Mouse (Mus musculus) thymus, adult 2 months (tissue): ENCODE measurements around the gene Rsc1a1. TPM values are rescaled to one million over a fixed set of nuclear protein-coding genes. Genes with fewer than 3 reads are reported as not detected.

Experiments used
- DNase-seq: peaks from one replicate; pipeline ENCODE4 v3.0.0; 2021
- H3K27ac ChIP-seq: fragments of 200-500 bp; 2 replicates; pipeline ENCODE4 v1.5.1; 2012; ENCODE audit warnings: low read length, control low read depth; ENCODE audit not compliant: control insufficient read depth, insufficient read depth
- H3K27me3 ChIP-seq: fragments of 200-500 bp; 2 replicates; pipeline ENCODE4 v1.6.1; 2012; ENCODE audit warnings: mild to moderate bottlenecking, low read length, moderate library complexity, mixed read lengths; ENCODE audit not compliant: control insufficient read depth, insufficient read depth
- H3K36me3 ChIP-seq: fragments of 200-500 bp; 2 replicates; pipeline ENCODE4 v1.6.1; 2012; ENCODE audit warnings: mild to moderate bottlenecking, low read length, moderate library complexity; ENCODE audit not compliant: control insufficient read depth, insufficient read depth
- H3K4me1 ChIP-seq: fragments of 200-500 bp; replicated peaks from 2 replicates; pipeline ENCODE4 v1.6.1; 2012; ENCODE audit warnings: low read length; ENCODE audit not compliant: control insufficient read depth, insufficient read depth
- H3K4me3 ChIP-seq: fragments of 200-500 bp; 2 replicates; pipeline ENCODE4 v1.5.1; 2012; ENCODE audit warnings: mild to moderate bottlenecking, low read length, control low read depth, moderate library complexity; ENCODE audit not compliant: control insufficient read depth, insufficient read depth
- CTCF ChIP-seq: fragments of 200-500 bp; IDR thresholded peaks from 2 replicates; pipeline ENCODE4 v1.5.1; 2012; ENCODE audit warnings: mild to moderate bottlenecking, control low read depth, low read length, moderate library complexity, borderline replicate concordance; ENCODE audit not compliant: control insufficient read depth, poor library complexity, insufficient read depth; ENCODE audit errors: extremely low read depth
- POLR2A ChIP-seq: fragments of 200-500 bp; IDR thresholded peaks from 2 replicates; pipeline ENCODE4 v1.6.1; 2012; ENCODE audit warnings: mild to moderate bottlenecking, low read length, control low read depth, moderate library complexity; ENCODE audit not compliant: control insufficient read depth, poor library complexity, insufficient read depth; ENCODE audit errors: extremely low read depth
- WGBS: fragments of 180-500 bp; shearing (Covaris S2); methylation state at CpG from one replicate; pipeline ENCODE4 v1.1.7; 2018; 5-methylcytosine and 5-hydroxymethylcytosine counted together
- polyA plus RNA-seq: library from polyadenylated mRNA; depleted of rRNA; stranded (reverse); fragments of >200 nt; gene quantifications from 2 replicates; pipeline ENCODE4 v1.2.3, GENCODE M21; 2012

Gene Rsc1a1
- polyA plus RNA-seq, 1 experiment: 14.4 TPM

GRCm38 (mm10) chr4:141651944-141652343 lies 33.5 kb downstream of the Rsc1a1 start:
- no peaks in the 10 kb centered on the region; the same call in 1 of the 2 replicates for H3K4me1 ChIP-seq
- no peak for DNase-seq
- no peaks in the 10 kb centered on the region for H3K27me3 ChIP-seq
- WGBS: 97% methylated on average over 10 of the region's 10 CpGs
- no peak overlapping the region for H3K4me3 ChIP-seq
- H3K27ac ChIP-seq: no peak overlapping the region
- TF ChIP-seq POLR2A: no peak
- TF ChIP-seq CTCF: no peak
- no peaks in the 10 kb centered on the region for H3K36me3 ChIP-seq

- no peak for DNase-seq
- TF ChIP-seq CTCF (no peak), POLR2A (no peak)
- no peak overlapping the region for H3K27ac ChIP-seq
- no peak overlapping the region for H3K4me3 ChIP-seq
- H3K27me3 ChIP-seq: no peaks in the 10 kb centered on the region
- 95% methylated on average over 6 of the region's 6 CpGs for WGBS
- no peaks in the 10 kb centered on the region for H3K36me3 ChIP-seq
- no peaks in the 10 kb centered on the region; the same call in 1 of the 2 replicates for H3K4me1 ChIP-seq
Observed at GRCm38 (mm10) chr4:141651286-141651685, 34.1 kb downstream of the Rsc1a1 start.

GRCm38 (mm10) chr4:141649244-141649643 lies 36.2 kb downstream of the Rsc1a1 start:
- Histone ChIP-seq H3K36me3 (no peaks in the 10 kb centered on the region), H3K4me3 (no peak overlapping the region), H3K27me3 (no peaks in the 10 kb centered on the region), H3K27ac (no peak overlapping the region), H3K4me1 (no peaks in the 10 kb centered on the region; the same call in 1 of the 2 replicates)
- DNase-seq: no peak
- no peak for TF ChIP-seq POLR2A
- TF ChIP-seq CTCF: no peak
- 95% methylated on average over 6 of the region's 6 CpGs for WGBS

- no peak overlapping the region for H3K4me3 ChIP-seq
- no peak for DNase-seq
- no peak overlapping the region for H3K27ac ChIP-seq
- H3K27me3 ChIP-seq: no peaks in the 10 kb centered on the region
- H3K4me1 ChIP-seq: no peaks in the 10 kb centered on the region
- 93% methylated on average over 5 of the region's 5 CpGs for WGBS
- H3K36me3 ChIP-seq: no peaks in the 10 kb centered on the region
- no peak for TF ChIP-seq POLR2A
- TF ChIP-seq CTCF: no peak
Observed at GRCm38 (mm10) chr4:141648262-141648661, 37.1 kb downstream of the Rsc1a1 start.

- TF ChIP-seq POLR2A (no peak), CTCF (no peak)
- H3K36me3 ChIP-seq: no peaks in the 10 kb centered on the region
- no peaks in the 10 kb centered on the region for H3K27me3 ChIP-seq
- DNase-seq: no peak
- 100% methylated on average over 3 of the region's 3 CpGs for WGBS
- H3K4me3 ChIP-seq: no peak overlapping the region
- no peak overlapping the region for H3K27ac ChIP-seq
- H3K4me1 ChIP-seq: no peaks in the 10 kb centered on the region
Observed at GRCm38 (mm10) chr4:141647187-141647586, 38.2 kb downstream of the Rsc1a1 start.

- Histone ChIP-seq H3K4me1 (no peaks in the 10 kb centered on the region), H3K4me3 (no peak overlapping the region), H3K36me3 (peaks cover 11% of the 10 kb centered on the region), H3K27me3 (no peaks in the 10 kb centered on the region), H3K27ac (no peak overlapping the region)
- WGBS: 95% methylated on average over 8 of the region's 8 CpGs
- TF ChIP-seq POLR2A (no peak), CTCF (no peak)
- DNase-seq: no peak
Observed at GRCm38 (mm10) chr4:141645988-141646387, 39.4 kb downstream of the Rsc1a1 start.
